Mouse (Mus musculus) adrenal gland (tissue): Measurements from ENCODE around the gene Kalrn.

Experiments used
- intact Hi-C: fragments of 180-260 bp; cut with DNase I; formaldehyde crosslinking; loops from one replicate; pipeline ENCODE4 v1.15.1; 2025

Kalrn gene

DNA sequence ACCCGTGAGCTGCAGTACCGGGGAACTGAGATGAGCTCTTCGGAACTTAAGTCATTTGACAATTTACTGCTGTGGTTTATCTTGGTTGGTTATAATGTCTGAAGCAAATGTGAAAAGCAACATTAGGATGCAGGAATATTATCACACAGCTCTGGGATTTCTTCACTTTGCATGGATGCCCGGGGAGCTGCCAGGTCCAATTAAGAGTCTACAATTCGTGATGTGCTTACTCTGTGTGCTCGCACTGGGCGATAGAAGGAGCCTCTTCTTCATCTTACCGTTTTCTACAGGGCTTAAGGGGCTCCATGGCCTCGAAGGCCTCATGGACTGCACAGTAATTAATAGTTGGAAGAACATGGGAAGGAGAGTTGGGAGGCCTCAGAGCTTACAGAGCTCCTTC lies 450.8 kb downstream of the Kalrn start:
- intact Hi-C loops: loop anchor here (10.0 kb wide), 1 partner anchor 172 kb away; no protein-coding TSS in a partner anchor

DNA sequence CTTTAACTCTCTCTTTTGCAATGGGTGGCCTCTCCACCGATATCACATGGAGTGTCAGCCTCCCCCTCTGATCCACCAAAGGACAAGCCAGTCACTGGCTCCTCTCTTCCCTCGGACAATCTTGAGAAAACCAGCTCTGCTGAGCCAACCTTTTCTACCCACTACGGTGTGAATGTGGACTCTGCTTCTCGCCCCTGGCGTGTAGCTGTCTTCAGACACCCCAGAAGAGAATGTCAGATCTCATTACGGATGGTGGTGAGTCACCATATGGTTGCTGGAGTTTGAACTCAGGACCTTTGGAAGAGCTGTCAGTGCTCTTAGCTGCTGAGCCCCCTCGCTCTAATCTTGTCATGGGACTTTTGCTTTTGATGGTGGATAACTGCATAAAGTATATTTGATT lies 452.0 kb downstream of the Kalrn start:
- intact Hi-C loops: loop anchor here (10.0 kb wide), 1 partner anchor 174 kb away; no protein-coding TSS in a partner anchor

DNA sequence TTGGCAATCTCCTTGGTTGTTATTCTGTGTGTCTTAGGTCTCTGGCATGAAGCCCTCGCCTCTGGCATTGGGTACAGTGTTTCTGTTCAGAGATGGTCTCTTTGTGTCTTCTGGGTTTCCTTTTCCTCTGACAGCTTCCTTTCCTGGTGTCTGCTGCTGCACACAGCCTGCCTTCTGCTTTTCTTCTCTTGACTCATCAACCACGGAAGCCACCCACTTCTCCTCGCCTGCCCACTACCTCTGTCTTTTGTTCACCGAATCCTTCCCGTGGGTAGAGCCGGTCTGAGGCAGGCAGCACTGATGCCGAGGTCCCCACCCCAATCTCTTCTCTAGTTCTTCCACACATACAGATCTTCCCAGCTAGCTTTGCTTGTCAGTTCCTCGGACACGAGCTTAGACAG lies 452.5 kb downstream of the Kalrn start:
- intact Hi-C loops: loop anchor here (10.0 kb wide), 1 partner anchor 174 kb away; no protein-coding TSS in a partner anchor

DNA sequence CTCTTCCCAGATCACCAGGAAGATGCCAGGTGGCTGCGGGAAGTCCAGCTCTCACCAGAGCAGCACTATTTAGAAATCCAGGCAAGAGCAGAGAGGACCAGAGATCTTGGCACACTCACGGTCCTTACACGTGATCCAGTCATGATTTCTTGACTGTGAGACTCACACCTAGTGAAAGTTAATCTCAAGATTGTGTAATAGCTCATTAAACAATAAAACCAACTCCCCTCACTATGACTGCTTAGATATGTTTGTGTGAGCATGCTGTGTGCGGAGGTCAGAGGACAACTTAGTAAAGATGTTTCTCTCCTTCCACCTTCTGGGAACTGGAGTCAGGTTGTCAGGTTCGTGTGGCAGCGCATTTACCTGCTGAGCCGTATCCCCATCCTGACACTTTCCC lies 453.5 kb downstream of the Kalrn start:
- intact Hi-C loops: loop anchor here (10.0 kb wide), 1 partner anchor 175 kb away; no protein-coding TSS in a partner anchor

DNA sequence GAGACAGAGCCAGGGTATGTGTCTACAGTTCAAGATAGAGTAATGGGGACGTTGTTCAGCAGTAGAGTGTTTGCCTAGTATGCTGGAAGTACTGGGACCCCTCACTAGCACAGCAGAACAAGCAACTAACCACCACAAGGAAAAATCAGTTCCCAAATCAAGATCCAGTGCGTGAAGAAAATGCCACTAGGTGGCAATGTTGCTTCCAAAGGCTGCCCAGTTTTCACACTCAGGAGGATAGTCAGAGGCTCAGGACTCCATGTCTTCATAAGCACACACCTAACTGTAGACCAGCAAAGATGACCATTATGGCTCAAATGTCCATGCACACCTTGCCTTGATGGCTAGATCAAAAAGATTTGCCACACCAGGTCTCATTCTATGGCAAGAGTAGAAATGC lies 454.0 kb downstream of the Kalrn start:
- intact Hi-C loops: no loop called here

DNA sequence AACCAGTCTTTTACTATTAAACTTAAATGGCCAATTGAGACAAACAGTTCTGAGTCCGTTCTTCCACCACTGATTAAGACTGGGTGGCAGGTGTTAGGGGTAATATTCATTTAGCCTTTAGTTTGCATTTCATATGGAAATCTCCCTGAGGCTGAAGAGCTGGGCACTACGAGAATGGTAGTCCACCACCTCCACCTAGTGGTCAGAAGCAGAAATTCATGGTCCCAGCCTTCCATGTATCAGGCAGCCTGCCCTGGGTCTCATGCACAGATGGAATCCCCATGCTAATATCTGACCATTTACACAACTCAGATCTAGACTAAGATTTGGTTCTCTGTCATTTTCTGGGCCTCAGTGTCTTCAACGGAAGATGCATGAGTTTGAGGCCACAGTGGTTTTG lies 458.7 kb downstream of the Kalrn start:
- intact Hi-C loops: loop anchor here (1.0 to 5.0 kb wide), 2 partner anchors 115 to 297 kb away; no protein-coding TSS in a partner anchor

DNA sequence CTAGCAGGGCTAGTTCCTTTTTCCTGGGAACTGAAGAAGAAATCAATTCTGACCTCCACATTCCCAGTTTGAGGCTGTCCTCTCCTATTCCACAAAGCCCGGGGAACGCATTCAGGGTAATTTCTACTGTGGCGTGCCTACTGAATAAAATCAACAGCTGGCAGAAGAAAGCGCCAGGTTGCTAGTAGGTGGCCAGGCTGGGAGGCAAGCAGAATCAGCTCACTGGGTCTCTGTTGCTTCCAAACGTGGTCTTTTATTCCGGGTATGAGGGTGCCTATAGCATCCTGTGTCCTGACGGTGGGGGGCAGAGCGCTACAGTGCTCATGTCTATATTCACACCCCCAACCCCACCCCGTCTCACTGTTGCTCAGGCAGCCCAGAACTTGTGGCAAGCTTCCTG lies 460.2 kb downstream of the Kalrn start:
- intact Hi-C loops: loop anchor here (5.0 kb wide), 1 partner anchor 296 kb away; no protein-coding TSS in a partner anchor

DNA sequence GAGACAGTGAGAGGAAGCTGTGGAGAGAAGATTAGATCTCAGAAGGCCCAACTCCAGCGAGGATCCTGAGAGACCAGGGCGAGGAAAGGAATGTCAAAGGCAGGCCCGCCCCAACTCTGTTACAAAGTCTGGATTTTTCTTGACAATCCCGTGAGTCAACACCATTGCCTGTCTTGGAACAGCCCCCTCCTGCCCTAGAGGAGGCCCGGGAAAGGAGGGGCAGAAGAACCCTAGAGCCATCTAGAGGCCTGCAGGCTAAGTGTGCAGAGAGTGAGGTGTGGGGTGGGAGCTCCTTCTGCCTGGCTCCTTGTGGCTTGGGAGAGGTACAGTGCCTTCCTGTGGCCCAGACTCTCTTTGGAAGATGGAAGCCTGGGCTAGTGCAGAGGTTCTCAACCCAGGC lies 460.8 kb downstream of the Kalrn start:
- intact Hi-C loops: loop anchor here (5.0 kb wide), 1 partner anchor 295 kb away; no protein-coding TSS in a partner anchor

DNA sequence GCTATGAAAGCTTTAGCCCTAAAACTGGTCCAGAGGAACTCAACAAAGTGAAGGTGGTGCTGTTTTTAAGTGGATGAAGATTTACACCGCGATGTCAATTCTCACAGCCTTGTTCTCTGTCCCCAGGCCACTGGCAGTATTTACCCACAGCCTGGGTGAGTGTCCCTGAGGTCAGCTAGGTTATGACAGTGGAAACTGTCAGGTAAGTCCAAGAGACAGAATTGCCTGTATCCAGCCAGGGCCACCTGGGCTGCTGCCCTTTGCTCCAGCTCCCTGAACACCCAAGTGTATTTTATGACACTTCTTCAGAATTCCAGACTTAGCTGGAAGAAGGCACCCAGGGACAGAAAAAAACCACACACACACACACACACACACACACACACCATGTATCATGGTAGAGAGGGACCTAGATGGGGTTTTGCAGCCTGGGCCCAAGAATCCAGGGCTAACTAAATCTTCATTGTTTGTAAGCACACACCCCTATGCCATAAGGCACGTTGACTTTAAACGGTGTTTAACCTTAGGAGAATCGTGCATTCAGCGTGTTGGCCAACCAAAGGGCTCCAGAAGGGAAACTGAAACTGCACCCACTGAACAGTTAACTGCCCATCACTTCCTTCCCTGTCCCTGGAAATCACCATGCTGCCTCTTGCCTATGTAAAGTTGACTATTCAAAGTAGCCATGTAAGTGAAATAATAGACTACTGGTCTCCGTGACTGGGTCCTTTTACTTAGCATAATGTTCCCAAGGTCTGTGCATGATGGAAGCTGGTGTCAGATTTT lies 462.3 kb downstream of the Kalrn start:
- intact Hi-C loops: loop anchor here (5.0 kb wide), 1 partner anchor 294 kb away; no protein-coding TSS in a partner anchor

DNA sequence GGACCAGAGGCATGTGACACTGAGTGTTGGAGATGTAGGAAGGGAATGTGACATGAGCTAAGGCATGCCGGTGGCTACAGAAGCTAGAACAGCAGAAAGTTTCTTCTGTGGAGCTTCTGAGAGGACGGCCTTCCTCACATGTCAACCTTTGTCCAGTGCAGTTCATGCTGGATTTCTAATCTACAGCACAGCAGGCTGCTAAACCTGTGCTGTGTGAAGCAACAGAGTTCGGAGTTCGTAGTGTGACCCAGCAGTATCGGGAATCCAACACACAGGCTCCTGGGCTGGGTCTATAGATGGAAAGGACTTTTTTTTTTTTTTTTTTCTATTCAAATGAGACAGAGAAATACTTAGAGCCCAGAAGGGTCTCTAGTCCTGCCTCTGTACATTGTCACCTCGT lies 468.9 kb downstream of the Kalrn start:
- intact Hi-C loops: no loop called here

DNA sequence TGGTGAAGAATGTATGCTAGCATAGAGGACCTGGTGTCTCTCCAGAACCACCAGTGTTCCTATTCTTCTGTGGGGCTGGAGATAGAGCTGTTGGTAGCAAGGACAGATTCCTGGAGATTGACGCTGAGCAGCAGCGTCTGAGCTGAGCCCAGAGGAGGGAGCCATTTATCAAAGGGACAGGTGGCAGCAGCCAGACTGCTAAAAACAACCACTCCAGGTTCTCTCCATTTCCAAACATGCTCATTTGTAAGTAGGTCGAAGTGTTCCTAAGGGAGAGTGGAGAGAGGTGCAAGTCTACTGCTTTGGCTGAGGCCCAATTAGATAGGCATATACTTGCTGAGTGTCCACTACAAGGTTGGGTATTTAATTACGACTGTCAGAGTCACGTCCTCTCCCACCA lies 470.6 kb downstream of the Kalrn start:
- intact Hi-C loops: no loop called here

DNA sequence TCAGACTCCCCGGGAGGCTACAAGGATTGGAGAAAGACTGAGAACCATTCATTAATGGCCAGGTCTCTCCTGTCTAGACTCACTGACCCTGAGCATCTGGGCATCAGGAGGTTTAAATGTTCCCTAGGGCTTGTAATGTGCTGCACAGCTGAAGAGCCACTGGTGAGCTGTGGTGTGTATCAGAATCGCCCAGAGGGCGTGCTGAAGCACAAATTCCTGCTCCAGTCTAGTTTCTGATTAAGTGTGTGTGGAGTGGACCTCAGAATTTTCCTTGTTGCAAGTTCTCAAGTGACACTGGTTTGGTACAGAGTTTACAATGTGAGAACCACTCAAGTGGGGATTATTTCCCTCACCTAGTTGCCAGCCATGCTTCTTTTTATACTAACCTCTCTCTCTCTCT lies 473.5 kb downstream of the Kalrn start:
- intact Hi-C loops: no loop called here

DNA sequence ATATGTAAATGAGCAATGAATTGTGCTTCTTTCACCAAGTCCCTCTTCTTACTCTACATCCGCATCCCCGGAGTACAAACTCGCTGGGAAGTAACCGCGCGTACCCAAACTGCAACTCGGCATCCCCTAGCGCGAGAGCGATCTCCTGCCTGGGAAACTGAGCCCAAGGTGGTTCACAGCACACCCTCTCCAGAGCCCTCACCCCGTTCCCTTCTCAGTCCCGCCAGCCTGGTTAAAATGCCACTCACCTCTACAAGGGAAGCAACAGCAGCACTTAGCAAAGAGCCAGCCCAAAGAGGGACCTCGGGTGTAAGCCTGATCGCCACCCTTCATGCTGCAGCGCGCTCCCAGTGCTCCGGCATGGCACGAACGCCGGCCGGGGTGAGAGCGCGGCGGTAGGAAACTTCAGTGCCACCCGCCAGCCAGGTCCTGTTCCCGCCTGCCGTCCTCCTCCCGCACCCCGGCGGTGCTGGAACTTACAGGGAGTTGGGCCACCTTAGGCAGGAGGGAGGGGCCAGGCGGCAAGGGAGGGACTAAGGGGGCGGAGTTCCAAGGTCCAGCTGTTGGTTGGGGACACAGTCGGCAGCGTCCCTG lies 477.7 kb downstream of the Kalrn start:
- intact Hi-C loops: no loop called here

DNA sequence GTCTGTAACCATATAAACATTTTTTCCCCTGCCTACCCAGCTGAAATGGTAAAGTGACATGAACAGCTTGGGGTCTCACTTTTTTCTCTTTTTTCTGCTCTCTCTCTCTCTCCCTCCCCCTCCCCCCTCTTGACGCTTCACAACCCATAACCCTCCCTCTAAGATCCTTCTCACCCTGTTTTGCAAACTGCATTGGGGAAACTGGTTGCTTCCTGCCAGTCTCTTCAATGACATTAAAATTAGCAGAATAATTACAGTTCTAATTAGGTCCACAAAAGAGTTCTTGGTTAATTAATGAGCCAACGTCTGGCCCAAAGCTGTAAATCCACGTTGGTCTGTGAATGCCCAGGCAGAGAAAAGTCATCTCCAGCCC lies 478.3 kb downstream of the Kalrn start:
- intact Hi-C loops: no loop called here

DNA sequence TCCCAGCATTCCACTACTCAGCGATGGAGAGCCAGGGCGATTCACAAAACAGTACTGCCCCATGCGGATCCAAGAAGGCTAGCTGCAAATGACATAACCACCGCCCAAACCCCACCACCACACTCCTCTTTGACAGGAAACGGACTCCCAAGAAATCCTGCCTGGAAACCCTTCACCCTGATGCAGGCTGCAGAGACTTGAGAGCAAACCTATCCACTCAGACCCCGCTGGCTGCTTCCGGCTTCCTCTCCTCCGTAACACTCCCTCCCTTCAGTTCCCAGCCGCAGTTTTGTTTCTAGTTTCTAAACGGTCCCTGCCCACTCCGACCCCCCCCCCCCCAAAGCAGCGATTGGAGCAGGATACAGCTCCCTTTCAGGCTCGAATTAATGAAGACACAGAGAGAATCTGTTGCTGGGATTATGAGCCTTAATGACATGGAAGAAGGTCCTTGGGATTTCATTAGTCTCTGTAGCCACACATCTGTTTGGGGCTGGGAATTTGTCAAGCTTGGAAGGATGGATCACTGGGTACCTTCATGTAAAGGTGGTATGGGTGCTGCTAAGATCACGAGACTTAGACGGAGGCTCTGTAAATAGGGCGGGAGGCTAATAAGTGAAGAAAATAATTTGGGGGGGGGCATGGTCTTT lies 478.8 kb downstream of the Kalrn start:
- intact Hi-C loops: no loop called here

DNA sequence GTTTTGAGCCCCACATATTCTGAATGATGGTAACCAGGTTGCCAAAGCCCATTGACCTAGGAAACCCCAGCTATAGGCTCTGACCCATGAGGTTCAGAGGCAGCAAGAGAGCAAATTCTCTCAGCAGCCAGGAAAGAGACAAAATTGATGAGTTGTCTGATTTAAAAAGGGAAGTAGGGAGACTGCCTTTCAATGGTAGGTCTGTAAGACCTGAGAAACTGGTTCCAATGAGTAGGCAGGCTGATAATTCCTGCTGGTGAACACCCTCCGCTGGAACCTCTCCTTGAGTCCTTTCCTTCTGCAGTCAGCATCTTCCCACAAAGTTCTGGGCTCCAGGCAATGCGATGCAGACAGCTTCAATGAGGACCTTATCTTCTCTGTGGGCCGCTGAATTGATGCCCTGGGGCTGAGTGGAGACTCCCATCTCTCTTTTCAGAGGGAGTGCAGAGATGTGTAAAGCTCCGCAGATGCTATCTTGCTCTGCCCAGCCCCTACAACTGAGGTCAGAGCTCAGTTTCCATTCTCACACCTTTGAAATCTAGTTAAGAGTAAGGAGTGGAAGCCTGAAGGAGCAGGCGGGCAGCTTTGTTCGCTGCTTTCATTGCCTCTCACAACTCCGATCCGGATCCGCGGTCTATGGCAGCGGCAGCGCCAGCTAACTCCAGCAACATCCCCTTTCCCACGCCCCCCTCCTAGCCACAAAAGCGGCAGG lies 479.4 kb downstream of the Kalrn start:
- intact Hi-C loops: no loop called here

DNA sequence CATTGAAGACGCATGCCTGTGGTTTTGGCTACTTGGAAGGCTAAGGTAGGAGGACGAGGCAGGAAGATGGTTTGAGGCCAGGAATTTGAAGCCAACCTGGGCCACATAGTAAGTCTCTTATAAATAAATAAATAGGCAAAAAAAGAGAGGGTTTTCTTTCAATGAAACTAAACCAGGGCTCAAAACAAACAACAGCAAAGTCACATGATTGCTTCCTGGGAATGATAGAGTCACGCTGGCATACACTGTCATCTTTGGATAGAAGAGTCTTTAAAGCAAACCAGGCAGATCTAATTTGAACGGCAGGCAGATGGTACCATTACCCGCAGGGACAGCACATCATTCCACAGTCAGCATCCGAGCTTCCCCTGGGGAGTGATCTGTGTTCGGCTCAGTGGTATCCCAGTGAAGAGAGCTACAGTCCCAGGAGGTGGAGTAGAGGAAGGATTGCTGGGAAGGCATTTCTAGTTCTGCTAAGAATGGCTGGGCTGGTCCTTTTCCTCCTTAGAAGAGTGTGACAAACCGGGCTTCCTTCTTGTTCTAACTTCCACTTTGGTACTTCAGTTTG lies 483.7 kb downstream of the Kalrn start:
- intact Hi-C loops: no loop called here

DNA sequence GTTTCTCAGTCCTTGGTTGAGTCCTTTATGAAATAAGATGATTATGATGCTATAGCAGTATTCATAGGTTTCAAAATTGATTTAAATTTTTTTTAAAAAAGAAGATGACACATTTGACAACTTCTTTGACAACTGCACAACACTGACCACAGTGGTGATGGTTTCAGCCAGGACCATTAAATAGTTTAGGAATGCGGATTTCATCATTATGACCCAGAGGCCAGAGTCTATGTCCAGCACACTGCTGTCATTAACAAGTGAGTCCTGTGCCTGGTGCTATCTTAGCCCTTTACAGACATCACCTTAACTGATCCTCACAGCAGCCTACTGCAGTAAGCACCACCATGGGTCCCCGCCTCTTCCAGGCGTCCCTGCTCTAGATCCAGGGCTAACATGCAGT lies 484.3 kb downstream of the Kalrn start:
- intact Hi-C loops: no loop called here

DNA sequence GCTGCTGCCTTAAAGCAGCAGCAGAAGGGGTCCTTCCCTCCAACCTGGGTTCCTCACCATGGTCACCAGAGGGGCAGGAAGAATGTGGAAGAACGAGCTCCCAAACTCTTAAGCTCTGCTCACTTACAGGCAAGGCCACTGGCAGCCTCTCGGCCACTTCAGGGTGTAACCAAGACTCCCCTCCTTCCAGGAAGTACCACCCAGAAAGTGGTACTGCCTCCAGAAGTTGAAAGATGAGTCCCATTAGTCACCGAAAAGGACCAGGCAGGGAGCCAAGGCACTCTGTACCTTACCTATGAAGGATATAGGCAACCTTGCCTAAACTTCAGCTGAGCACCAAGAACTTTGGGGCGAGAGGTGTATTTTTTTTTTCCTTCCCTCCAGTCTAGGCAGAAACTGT lies 485.0 kb downstream of the Kalrn start:
- intact Hi-C loops: no loop called here

DNA sequence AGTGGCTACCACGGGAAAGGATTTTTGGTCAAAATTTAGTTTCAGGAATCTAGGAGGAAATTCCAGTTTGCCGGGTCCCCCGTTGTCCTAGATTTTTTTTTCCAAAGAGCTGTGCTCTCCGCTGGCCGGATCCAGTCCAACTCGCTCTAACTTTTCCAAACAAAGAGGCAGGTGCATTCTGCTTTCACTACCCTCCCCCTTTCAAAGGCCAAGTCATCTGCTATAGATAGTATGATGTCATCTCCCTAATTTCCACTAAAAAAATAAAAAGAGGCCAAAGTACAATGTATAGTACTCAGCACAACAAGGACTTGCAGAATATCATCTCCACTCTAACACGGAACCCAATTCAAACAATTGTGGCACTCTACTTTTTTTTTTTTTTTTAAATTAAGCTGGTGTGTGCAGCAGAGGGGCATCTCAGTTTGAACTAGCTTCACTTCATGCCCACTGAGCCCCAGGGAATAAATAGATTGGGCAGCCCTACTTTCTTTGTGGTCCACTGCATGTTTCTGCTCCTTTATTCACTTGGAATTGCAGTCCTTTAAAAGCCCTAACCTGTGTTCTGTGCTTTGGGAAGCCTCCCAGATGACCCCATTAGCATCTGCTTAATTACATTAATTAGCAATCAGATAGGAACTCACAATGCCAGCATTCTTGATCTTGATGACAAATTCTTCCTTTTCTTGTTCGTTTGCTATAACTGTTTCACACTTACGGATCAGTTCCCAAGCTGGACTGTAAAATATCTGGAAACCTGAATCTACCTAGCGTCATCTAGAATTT lies 489.0 kb downstream of the Kalrn start:
- intact Hi-C loops: no loop called here
